Mouse (Mus musculus): ENCODE results near the gene Zc3h15. TPM values are rescaled to one million over a fixed set of nuclear protein-coding genes. Genes with fewer than 3 reads are reported as not detected.
A peak's percentile ranks its signal among the peaks of the same experiment; 100 is the strongest.

The Zc3h15 gene
- polyA plus RNA-seq, 1 experiment, result 39.9 TPM

DNA sequence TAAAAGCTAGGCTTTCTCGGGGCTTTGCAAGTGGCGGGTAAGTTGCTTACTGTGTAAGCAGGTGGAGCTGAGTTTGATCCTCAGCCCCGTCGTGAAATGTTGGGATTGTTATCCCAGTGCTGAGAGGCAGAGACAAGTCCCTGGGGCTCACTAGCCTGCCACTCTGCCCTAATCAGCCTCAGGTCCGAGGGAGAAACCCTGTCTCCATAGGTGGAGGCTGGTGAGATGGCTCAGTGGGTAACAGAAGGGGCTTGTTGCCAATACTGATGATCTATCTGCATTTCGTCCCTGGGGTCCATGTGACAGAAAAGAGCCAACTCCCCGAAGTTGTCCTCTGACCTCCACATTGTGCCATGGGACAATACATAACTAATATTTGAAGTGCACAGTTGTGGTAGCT, 30.2 kb downstream of the Zc3h15 start:
- no peak overlapping the region for H3K27ac ChIP-seq (ENCODE audit: control insufficient read depth, insufficient read depth, low read depth, low read length)
- H3K4me1 ChIP-seq (ENCODE audit: control insufficient read depth, insufficient read depth, low read length), result no peaks in the 10 kb centered on the region
- H3K36me3 ChIP-seq (ENCODE audit: control insufficient read depth, insufficient read depth, low read length), result no peaks in the 10 kb centered on the region
- TF ChIP-seq POLR2A (IDR thresholded peaks at IDR 0.05; ENCODE audit: control insufficient read depth, low read depth, low read length) (no peak), CTCF (IDR thresholded peaks at IDR 0.05; ENCODE audit: control insufficient read depth, insufficient read depth, insufficient replicate concordance, low read depth, low read length) (no peak)
- no peak overlapping the region for H3K4me3 ChIP-seq (ENCODE audit: control insufficient read depth, low read depth, low read length)
- no peaks in the 10 kb centered on the region for H3K27me3 ChIP-seq (ENCODE audit: control insufficient read depth, insufficient read depth, low read length)

DNA sequence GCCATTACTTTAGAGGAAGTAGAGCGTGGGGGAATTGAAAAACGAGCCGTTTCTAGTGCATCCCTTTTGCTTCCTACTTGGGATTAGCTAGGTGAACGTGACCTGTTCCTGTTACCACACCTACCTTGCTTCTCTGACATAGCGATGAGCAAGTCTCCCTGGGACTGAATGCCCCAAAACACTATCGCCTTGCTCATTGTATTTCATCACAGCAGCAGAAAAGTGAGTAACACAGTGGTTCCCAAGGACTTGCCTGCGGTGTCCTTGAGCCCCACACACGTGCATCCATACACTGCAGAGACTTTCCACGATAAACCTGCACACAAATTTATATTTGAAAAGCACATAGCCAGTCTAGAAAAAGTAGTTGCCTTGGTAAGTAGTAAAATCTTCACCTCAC, 30.7 kb downstream of the Zc3h15 start:
- H3K27me3 ChIP-seq (ENCODE audit: control insufficient read depth, insufficient read depth, low read length), result no peaks in the 10 kb centered on the region
- no peaks in the 10 kb centered on the region for H3K36me3 ChIP-seq (ENCODE audit: control insufficient read depth, insufficient read depth, low read length)
- no peaks in the 10 kb centered on the region for H3K4me1 ChIP-seq (ENCODE audit: control insufficient read depth, insufficient read depth, low read length)
- no peak overlapping the region for H3K4me3 ChIP-seq (ENCODE audit: control insufficient read depth, low read depth, low read length)
- no peak overlapping the region for H3K27ac ChIP-seq (ENCODE audit: control insufficient read depth, insufficient read depth, low read depth, low read length)
- TF ChIP-seq POLR2A (IDR thresholded peaks at IDR 0.05; ENCODE audit: control insufficient read depth, low read depth, low read length) (no peak), CTCF (IDR thresholded peaks at IDR 0.05; ENCODE audit: control insufficient read depth, insufficient read depth, insufficient replicate concordance, low read depth, low read length) (no peak)

DNA sequence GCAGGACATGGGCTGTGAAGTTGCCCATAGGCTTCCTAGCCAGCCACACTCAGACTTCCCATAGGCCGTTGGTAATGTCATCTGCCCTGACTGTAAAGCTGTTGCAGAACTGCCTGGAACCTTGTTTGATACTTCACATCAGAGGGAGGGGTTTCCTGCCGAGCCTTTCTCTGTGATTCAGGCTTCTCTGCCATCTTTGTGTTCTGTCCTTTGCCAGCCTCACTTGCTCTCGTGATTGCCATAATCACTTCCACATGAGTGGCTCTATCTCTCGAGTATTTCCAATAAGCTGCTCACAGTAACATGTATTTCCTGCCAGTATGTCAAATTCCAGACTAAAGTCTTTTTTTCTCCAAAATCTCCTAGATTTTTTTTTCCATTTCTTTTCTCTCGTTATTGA, 31.4 kb downstream of the Zc3h15 start:
- TF ChIP-seq CTCF (IDR thresholded peaks at IDR 0.05; ENCODE audit: control insufficient read depth, insufficient read depth, insufficient replicate concordance, low read depth, low read length) (no peak), POLR2A (IDR thresholded peaks at IDR 0.05; ENCODE audit: control insufficient read depth, low read depth, low read length) (no peak)
- H3K36me3 ChIP-seq (ENCODE audit: control insufficient read depth, insufficient read depth, low read length), result no peaks in the 10 kb centered on the region
- H3K4me3 ChIP-seq (ENCODE audit: control insufficient read depth, low read depth, low read length), result no peak overlapping the region
- no peak overlapping the region for H3K27ac ChIP-seq (ENCODE audit: control insufficient read depth, insufficient read depth, low read depth, low read length)
- H3K27me3 ChIP-seq (ENCODE audit: control insufficient read depth, insufficient read depth, low read length), result no peaks in the 10 kb centered on the region
- H3K4me1 ChIP-seq (ENCODE audit: control insufficient read depth, insufficient read depth, low read length), result no peaks in the 10 kb centered on the region

DNA sequence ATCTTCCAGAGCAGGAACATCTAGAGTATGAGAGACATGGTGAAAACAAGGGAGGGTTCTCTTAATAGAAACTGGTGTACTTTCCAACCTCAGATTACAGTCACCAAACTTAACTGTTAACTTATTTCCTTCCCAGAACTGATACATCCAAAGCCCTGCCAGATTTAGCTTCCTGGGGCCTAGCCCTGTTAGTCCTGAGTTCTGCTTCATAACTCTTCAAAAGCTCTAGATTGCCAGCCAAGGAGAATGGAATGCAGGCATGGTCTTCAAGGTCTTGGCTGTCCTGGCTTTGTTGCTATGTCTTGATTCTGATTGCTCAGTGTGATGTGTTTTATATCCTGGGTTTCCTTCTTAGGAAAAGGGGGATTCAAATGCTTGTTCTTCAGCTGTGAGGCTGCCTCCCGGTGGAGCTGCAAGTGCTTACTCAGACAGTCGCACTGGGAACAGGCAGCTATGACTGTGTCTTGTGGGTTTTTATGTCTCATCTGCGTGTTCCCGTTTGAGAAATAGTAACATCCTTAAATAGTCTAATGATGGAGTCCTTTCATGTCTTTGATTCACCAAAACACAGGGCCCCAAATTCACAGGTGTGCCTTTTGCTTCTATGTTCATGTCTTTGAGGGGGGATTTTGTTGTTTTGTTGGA, 32.1 kb downstream of the Zc3h15 start:
- TF ChIP-seq CTCF (IDR thresholded peaks at IDR 0.05; ENCODE audit: control insufficient read depth, insufficient read depth, insufficient replicate concordance, low read depth, low read length) (no peak), POLR2A (IDR thresholded peaks at IDR 0.05; ENCODE audit: control insufficient read depth, low read depth, low read length) (no peak)
- no peaks in the 10 kb centered on the region for H3K36me3 ChIP-seq (ENCODE audit: control insufficient read depth, insufficient read depth, low read length)
- no peaks in the 10 kb centered on the region; the same call in 1 of the 2 replicates for H3K4me1 ChIP-seq (ENCODE audit: control insufficient read depth, insufficient read depth, low read length)
- H3K27ac ChIP-seq (ENCODE audit: control insufficient read depth, insufficient read depth, low read depth, low read length), result peak overlapping the region; percentile 0; the same call in 1 of the 2 replicates
- no peaks in the 10 kb centered on the region for H3K27me3 ChIP-seq (ENCODE audit: control insufficient read depth, insufficient read depth, low read length)
- no peak overlapping the region for H3K4me3 ChIP-seq (ENCODE audit: control insufficient read depth, low read depth, low read length)

DNA sequence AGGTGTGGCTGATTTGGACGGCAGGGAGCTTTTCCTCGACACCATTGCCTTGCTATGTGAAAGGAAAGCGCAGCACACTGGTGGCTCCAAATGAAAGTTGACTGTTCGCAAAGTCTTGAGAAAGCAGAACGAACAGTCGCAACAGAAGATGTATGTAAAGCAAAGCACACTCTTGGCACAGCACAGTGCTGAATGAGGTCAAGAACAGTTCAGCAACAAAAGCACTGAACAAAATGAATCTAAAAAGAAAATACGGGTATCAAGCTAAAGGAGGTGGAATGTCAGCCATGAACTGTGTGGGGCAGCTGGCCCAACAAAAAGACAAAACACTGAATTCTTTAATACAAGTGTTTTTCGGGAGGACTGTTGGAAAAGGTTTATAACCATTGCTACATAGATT, 37.1 kb downstream of the Zc3h15 start:
- peak overlapping the region; percentile 51; the same call in 1 of the 2 replicates for H3K27ac ChIP-seq (ENCODE audit: control insufficient read depth, insufficient read depth, low read depth, low read length)
- TF ChIP-seq POLR2A (IDR thresholded peaks at IDR 0.05; ENCODE audit: control insufficient read depth, low read depth, low read length), result no peak
- TF ChIP-seq CTCF (IDR thresholded peaks at IDR 0.05; ENCODE audit: control insufficient read depth, insufficient read depth, insufficient replicate concordance, low read depth, low read length), result no peak
- no peaks in the 10 kb centered on the region for H3K27me3 ChIP-seq (ENCODE audit: control insufficient read depth, insufficient read depth, low read length)
- H3K4me1 ChIP-seq (ENCODE audit: control insufficient read depth, insufficient read depth, low read length), result no peaks in the 10 kb centered on the region; the same call in 1 of the 2 replicates
- H3K4me3 ChIP-seq (ENCODE audit: control insufficient read depth, low read depth, low read length), result no peak overlapping the region
- no peaks in the 10 kb centered on the region for H3K36me3 ChIP-seq (ENCODE audit: control insufficient read depth, insufficient read depth, low read length)

DNA sequence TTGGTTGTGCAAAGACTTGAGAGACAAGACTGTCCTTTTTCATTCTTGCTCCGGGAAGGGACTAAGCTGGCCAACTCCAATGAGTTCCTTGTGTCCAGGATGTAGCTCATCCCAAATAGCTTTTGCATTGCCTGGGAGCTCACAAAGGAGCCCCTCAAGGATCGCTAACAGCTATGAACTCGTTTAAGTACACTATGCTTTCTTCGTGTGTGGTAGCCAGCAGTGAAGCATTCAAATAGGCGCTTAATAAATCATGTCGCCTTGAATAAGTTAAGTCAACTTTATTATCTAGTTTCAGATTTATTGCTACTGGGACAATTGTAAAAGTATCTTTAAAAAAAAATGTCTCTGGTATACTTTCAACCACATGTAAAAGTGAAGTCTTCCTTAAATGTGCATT, 37.5 kb downstream of the Zc3h15 start:
- no peaks in the 10 kb centered on the region for H3K27me3 ChIP-seq (ENCODE audit: control insufficient read depth, insufficient read depth, low read length)
- TF ChIP-seq POLR2A (IDR thresholded peaks at IDR 0.05; ENCODE audit: control insufficient read depth, low read depth, low read length), result no peak
- TF ChIP-seq CTCF (IDR thresholded peaks at IDR 0.05; ENCODE audit: control insufficient read depth, insufficient read depth, insufficient replicate concordance, low read depth, low read length), result no peak
- H3K27ac ChIP-seq (ENCODE audit: control insufficient read depth, insufficient read depth, low read depth, low read length), result no peak overlapping the region
- H3K4me1 ChIP-seq (ENCODE audit: control insufficient read depth, insufficient read depth, low read length), result no peaks in the 10 kb centered on the region; the same call in 1 of the 2 replicates
- H3K4me3 ChIP-seq (ENCODE audit: control insufficient read depth, low read depth, low read length), result no peak overlapping the region
- H3K36me3 ChIP-seq (ENCODE audit: control insufficient read depth, insufficient read depth, low read length), result no peaks in the 10 kb centered on the region

DNA sequence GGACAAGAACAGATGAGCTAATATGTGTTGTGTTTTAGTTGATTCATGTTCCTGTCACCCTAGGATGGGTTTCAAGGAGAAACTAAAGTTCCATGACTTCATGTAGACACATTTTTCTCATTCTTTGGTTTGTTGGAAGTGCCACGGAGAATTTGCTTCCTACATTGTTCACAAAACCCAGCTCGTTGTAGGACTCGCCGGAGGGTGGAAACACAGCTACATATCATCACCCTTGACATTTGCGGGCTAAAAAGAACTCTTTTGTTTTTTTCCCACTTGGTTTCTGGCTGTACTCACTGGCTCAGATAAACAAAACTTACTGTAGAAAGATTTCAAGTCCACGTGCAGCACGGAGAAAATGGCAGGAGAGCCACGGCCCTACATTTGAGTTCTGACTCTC, 38.0 kb downstream of the Zc3h15 start:
- Histone ChIP-seq H3K4me3 (ENCODE audit: control insufficient read depth, low read depth, low read length) (no peak overlapping the region), H3K36me3 (ENCODE audit: control insufficient read depth, insufficient read depth, low read length) (no peaks in the 10 kb centered on the region), H3K4me1 (ENCODE audit: control insufficient read depth, insufficient read depth, low read length) (no peaks in the 10 kb centered on the region; the same call in 1 of the 2 replicates), H3K27me3 (ENCODE audit: control insufficient read depth, insufficient read depth, low read length) (no peaks in the 10 kb centered on the region), H3K27ac (ENCODE audit: control insufficient read depth, insufficient read depth, low read depth, low read length) (no peak overlapping the region)
- no peak for TF ChIP-seq CTCF (IDR thresholded peaks at IDR 0.05; ENCODE audit: control insufficient read depth, insufficient read depth, insufficient replicate concordance, low read depth, low read length)
- TF ChIP-seq POLR2A (IDR thresholded peaks at IDR 0.05; ENCODE audit: control insufficient read depth, low read depth, low read length), result no peak

Measured in testis, adult 2 months (tissue).